Mouse (Mus musculus): Measurements from ENCODE around the gene Scrt2. TPM values are rescaled to one million over a fixed set of nuclear protein-coding genes. Genes with fewer than 3 reads are reported as not detected.

Scrt2 gene
- polyA plus RNA-seq, 1 experiment from 2014 or later, result 1.9 TPM

DNA sequence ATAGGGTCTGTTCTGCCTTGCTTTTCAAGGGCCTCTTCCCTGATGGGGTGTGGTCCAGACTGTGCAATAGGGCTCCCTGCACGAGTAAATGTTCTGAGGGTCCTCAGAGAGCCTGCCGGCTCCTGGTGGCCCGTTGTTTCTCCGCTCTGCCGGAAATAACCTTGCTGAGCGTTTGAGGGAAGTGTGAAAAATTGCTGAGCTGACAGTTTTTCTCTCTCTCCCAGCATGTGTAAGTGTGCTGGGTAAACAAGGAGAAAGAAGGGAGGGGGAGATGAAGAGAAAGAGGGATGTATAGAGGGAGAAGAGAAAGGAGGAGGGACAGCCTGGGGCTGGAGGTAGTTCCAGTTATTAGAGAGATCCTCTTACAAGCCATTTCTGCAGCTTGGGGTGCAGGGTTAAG, 3.0 kb downstream of the Scrt2 start:
- Histone ChIP-seq H3K27me3 (ENCODE audit: control insufficient read depth, insufficient read depth, low read length) (peaks cover 32% of the 10 kb centered on the region), H3K27ac (replicated peaks; ENCODE audit: low read depth, low read length) (no peak overlapping the region), H3K9ac (replicated peaks; ENCODE audit: low read length) (no peak overlapping the region), H3K4me3 (ENCODE audit: low read depth, low read length) (0 out of 2 replicates have a peak overlapping the region, but pooled peaks have one; percentile 10), H3K4me1 (ENCODE audit: control insufficient read depth, insufficient read depth, low read length) (peaks cover 8% of the 10 kb centered on the region), H3K4me2 (ENCODE audit: low read depth, low read length) (no peak overlapping the region), H3K36me3 (replicated peaks; ENCODE audit: control insufficient read depth, insufficient read depth, low read depth, low read length) (no peaks in the 10 kb centered on the region), H3K9me3 (replicated peaks; ENCODE audit: control insufficient read depth, low read length) (no peaks in the 10 kb centered on the region)
- no peak for DNase-seq (ENCODE audit: low spot score)
- WGBS, result 45% methylated on average over 6 of the region's 6 CpGs
- no peak for ATAC-seq (replicated peaks; ENCODE audit: insufficient number of reproducible peaks, low FRiP score, low TSS enrichment, low read depth)

DNA sequence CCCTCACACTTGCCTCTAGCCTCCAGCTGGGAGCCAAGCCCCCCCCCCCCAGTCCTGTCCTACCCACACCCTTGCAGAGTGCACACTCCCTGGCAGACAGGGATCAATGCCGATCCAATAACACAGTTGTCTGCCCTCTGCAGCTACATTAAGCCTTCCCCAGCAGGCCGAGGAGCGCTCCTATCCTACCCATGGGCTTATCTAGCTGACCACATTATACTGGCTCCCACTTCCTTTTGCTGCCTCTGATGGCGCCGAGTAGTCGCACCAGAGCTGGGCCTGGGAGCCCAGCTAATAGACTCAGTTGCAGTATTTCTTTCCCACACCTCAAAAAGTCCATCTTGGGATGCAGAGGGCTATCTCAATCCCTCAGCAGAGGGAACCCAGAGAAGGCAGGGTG, 4.1 kb downstream of the Scrt2 start:
- ATAC-seq (replicated peaks; ENCODE audit: insufficient number of reproducible peaks, low FRiP score, low TSS enrichment, low read depth), result no peak
- no peak for DNase-seq (ENCODE audit: low spot score)

GRCm38 (mm10) chr2:152086451-152086850, 5.1 kb downstream of the Scrt2 start:
- Histone ChIP-seq H3K27ac (replicated peaks; ENCODE audit: low read depth, low read length) (no peak overlapping the region), H3K36me3 (replicated peaks; ENCODE audit: control insufficient read depth, insufficient read depth, low read depth, low read length) (no peaks in the 10 kb centered on the region), H3K27me3 (ENCODE audit: control insufficient read depth, insufficient read depth, low read length) (peaks cover 22% of the 10 kb centered on the region), H3K9ac (replicated peaks; ENCODE audit: low read length) (no peak overlapping the region), H3K4me3 (ENCODE audit: low read depth, low read length) (no peak overlapping the region), H3K4me2 (ENCODE audit: low read depth, low read length) (no peak overlapping the region), H3K9me3 (replicated peaks; ENCODE audit: control insufficient read depth, low read length) (no peaks in the 10 kb centered on the region), H3K4me1 (ENCODE audit: control insufficient read depth, insufficient read depth, low read length) (peaks cover 3% of the 10 kb centered on the region)
- DNase-seq (ENCODE audit: low spot score) (no peak), ATAC-seq (replicated peaks; ENCODE audit: insufficient number of reproducible peaks, low FRiP score, low TSS enrichment, low read depth) (no peak)
- 70% methylated on average over 6 of the region's 6 CpGs for WGBS

More for the DNA sequence above, 4.1 kb downstream of the Scrt2 start:
- H3K27me3 ChIP-seq (ENCODE audit: control insufficient read depth, insufficient read depth, low read length), result peaks cover 26% of the 10 kb centered on the region
- H3K9me3 ChIP-seq (replicated peaks; ENCODE audit: control insufficient read depth, low read length), result no peaks in the 10 kb centered on the region
- 79% methylated on average over 6 of the region's 6 CpGs for WGBS
- no peaks in the 10 kb centered on the region for H3K36me3 ChIP-seq (replicated peaks; ENCODE audit: control insufficient read depth, insufficient read depth, low read depth, low read length)
- no peak overlapping the region for H3K4me3 ChIP-seq (ENCODE audit: low read depth, low read length)
- H3K9ac ChIP-seq (replicated peaks; ENCODE audit: low read length), result no peak overlapping the region
- no peak overlapping the region for H3K27ac ChIP-seq (replicated peaks; ENCODE audit: low read depth, low read length)
- peaks cover 8% of the 10 kb centered on the region for H3K4me1 ChIP-seq (ENCODE audit: control insufficient read depth, insufficient read depth, low read length)
- H3K4me2 ChIP-seq (ENCODE audit: low read depth, low read length), result no peak overlapping the region

- Histone ChIP-seq H3K27ac (replicated peaks; ENCODE audit: low read depth, low read length) (no peak overlapping the region), H3K9ac (replicated peaks; ENCODE audit: low read length) (no peak overlapping the region), H3K4me1 (ENCODE audit: control insufficient read depth, insufficient read depth, low read length) (peaks cover under 1% of the 10 kb centered on the region; the same call in 1 of the 2 replicates), H3K27me3 (ENCODE audit: control insufficient read depth, insufficient read depth, low read length) (peaks cover 18% of the 10 kb centered on the region), H3K4me3 (ENCODE audit: low read depth, low read length) (no peak overlapping the region), H3K4me2 (ENCODE audit: low read depth, low read length) (no peak overlapping the region), H3K36me3 (replicated peaks; ENCODE audit: control insufficient read depth, insufficient read depth, low read depth, low read length) (no peaks in the 10 kb centered on the region), H3K9me3 (replicated peaks; ENCODE audit: control insufficient read depth, low read length) (no peaks in the 10 kb centered on the region)
- ATAC-seq (replicated peaks; ENCODE audit: insufficient number of reproducible peaks, low FRiP score, low TSS enrichment, low read depth) (no peak), DNase-seq (ENCODE audit: low spot score) (no peak)
- WGBS, result 82% methylated on average over 5 of the region's 5 CpGs
Observed at GRCm38 (mm10) chr2:152087111-152087510, 5.8 kb downstream of the Scrt2 start.

GRCm38 (mm10) chr2:152089078-152089477, 7.7 kb downstream of the Scrt2 start:
- ATAC-seq (replicated peaks; ENCODE audit: insufficient number of reproducible peaks, low FRiP score, low TSS enrichment, low read depth) (no peak), DNase-seq (ENCODE audit: low spot score) (peak; percentile 74)
- Histone ChIP-seq H3K27ac (replicated peaks; ENCODE audit: low read depth, low read length) (no peak overlapping the region), H3K27me3 (ENCODE audit: control insufficient read depth, insufficient read depth, low read length) (peaks cover 19% of the 10 kb centered on the region), H3K9me3 (replicated peaks; ENCODE audit: control insufficient read depth, low read length) (no peaks in the 10 kb centered on the region), H3K4me2 (ENCODE audit: low read depth, low read length) (no peak overlapping the region), H3K9ac (replicated peaks; ENCODE audit: low read length) (no peak overlapping the region), H3K4me3 (ENCODE audit: low read depth, low read length) (no peak overlapping the region), H3K36me3 (replicated peaks; ENCODE audit: control insufficient read depth, insufficient read depth, low read depth, low read length) (no peaks in the 10 kb centered on the region), H3K4me1 (ENCODE audit: control insufficient read depth, insufficient read depth, low read length) (peaks cover 8% of the 10 kb centered on the region)
- 10% methylated on average over 4 of the region's 4 CpGs for WGBS

DNA sequence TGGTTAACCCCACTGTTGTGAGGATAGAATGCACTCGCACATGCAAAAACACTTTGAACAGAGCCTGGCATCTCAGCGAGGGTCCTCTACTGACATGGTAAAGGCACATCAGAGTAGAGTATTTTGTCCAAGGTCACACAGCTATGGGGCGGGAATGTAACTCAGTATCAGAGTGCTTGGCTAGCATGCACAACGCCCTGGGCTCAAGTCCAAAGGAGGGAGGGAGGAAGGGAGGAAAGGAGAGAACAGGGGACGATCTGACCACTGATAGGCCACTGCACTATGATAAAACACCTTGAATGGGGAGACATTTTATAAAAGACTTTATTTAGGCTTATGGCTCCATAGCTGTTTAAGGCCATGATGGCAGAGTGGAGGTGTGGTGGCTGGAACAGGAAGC, 8.3 kb downstream of the Scrt2 start:
- H3K27ac ChIP-seq (replicated peaks; ENCODE audit: low read depth, low read length), result no peak overlapping the region
- H3K9me3 ChIP-seq (replicated peaks; ENCODE audit: control insufficient read depth, low read length), result no peaks in the 10 kb centered on the region
- WGBS, result 81% methylated on average over 5 of the region's 5 CpGs
- H3K27me3 ChIP-seq (ENCODE audit: control insufficient read depth, insufficient read depth, low read length), result peaks cover 24% of the 10 kb centered on the region
- ATAC-seq (replicated peaks; ENCODE audit: insufficient number of reproducible peaks, low FRiP score, low TSS enrichment, low read depth), result no peak
- H3K9ac ChIP-seq (replicated peaks; ENCODE audit: low read length), result no peak overlapping the region
- DNase-seq (ENCODE audit: low spot score), result no peak
- H3K36me3 ChIP-seq (replicated peaks; ENCODE audit: control insufficient read depth, insufficient read depth, low read depth, low read length), result no peaks in the 10 kb centered on the region
- no peak overlapping the region for H3K4me2 ChIP-seq (ENCODE audit: low read depth, low read length)
- H3K4me3 ChIP-seq (ENCODE audit: low read depth, low read length), result no peak overlapping the region
- peaks cover 8% of the 10 kb centered on the region for H3K4me1 ChIP-seq (ENCODE audit: control insufficient read depth, insufficient read depth, low read length)

GRCm38 (mm10) chr2:152090486-152090885, 9.2 kb downstream of the Scrt2 start:
- ATAC-seq (replicated peaks; ENCODE audit: insufficient number of reproducible peaks, low FRiP score, low TSS enrichment, low read depth), result no peak
- no peak overlapping the region for H3K9ac ChIP-seq (replicated peaks; ENCODE audit: low read length)
- H3K4me1 ChIP-seq (ENCODE audit: control insufficient read depth, insufficient read depth, low read length), result peaks cover 8% of the 10 kb centered on the region
- WGBS, result 84% methylated on average over 5 of the region's 5 CpGs
- H3K4me2 ChIP-seq (ENCODE audit: low read depth, low read length), result no peak overlapping the region
- peaks cover 30% of the 10 kb centered on the region for H3K27me3 ChIP-seq (ENCODE audit: control insufficient read depth, insufficient read depth, low read length)
- no peak overlapping the region for H3K4me3 ChIP-seq (ENCODE audit: low read depth, low read length)
- DNase-seq (ENCODE audit: low spot score), result no peak
- H3K27ac ChIP-seq (replicated peaks; ENCODE audit: low read depth, low read length), result no peak overlapping the region
- H3K9me3 ChIP-seq (replicated peaks; ENCODE audit: control insufficient read depth, low read length), result no peaks in the 10 kb centered on the region
- no peaks in the 10 kb centered on the region for H3K36me3 ChIP-seq (replicated peaks; ENCODE audit: control insufficient read depth, insufficient read depth, low read depth, low read length)

- no peaks in the 10 kb centered on the region for H3K36me3 ChIP-seq (replicated peaks; ENCODE audit: control insufficient read depth, insufficient read depth, low read depth, low read length)
- no peaks in the 10 kb centered on the region for H3K9me3 ChIP-seq (replicated peaks; ENCODE audit: control insufficient read depth, low read length)
- H3K9ac ChIP-seq (replicated peaks; ENCODE audit: low read length), result no peak overlapping the region
- no peak overlapping the region for H3K4me3 ChIP-seq (ENCODE audit: low read depth, low read length)
- H3K4me2 ChIP-seq (ENCODE audit: low read depth, low read length), result no peak overlapping the region
- no peak for ATAC-seq (replicated peaks; ENCODE audit: insufficient number of reproducible peaks, low FRiP score, low TSS enrichment, low read depth)
- H3K27me3 ChIP-seq (ENCODE audit: control insufficient read depth, insufficient read depth, low read length), result peaks cover 35% of the 10 kb centered on the region
- H3K4me1 ChIP-seq (ENCODE audit: control insufficient read depth, insufficient read depth, low read length), result peaks cover 8% of the 10 kb centered on the region
- no peak overlapping the region for H3K27ac ChIP-seq (replicated peaks; ENCODE audit: low read depth, low read length)
- 36% methylated on average over 12 of the region's 12 CpGs for WGBS
- DNase-seq (ENCODE audit: low spot score), result no peak
Observed at GRCm38 (mm10) chr2:152091342-152092056, 10.2 kb downstream of the Scrt2 start.

Measured in embryonic facial prominence, embryonic 11.5 days (tissue).